Mouse (Mus musculus) kidney, adult 18-20 months (tissue): ENCODE data around the gene Zfp764.
"Not testable (repeated sequence)": the region's sequence is repeated elsewhere in the genome, so short reads cannot be mapped to it uniquely, and the experiment has no call there.

Experiments used
- DNase-seq: peaks from one replicate; pipeline ENCODE4 v3.0.0; 2021

Gene Zfp764

GRCm38 (mm10) chr7:127390306-127390705 is 16.3 kb downstream of the Zfp764 start:
- DNase-seq, result no peak

GRCm38 (mm10) chr7:127388201-127388600 is 18.4 kb downstream of the Zfp764 start:
- DNase-seq, result not testable (repeated sequence)

DNA sequence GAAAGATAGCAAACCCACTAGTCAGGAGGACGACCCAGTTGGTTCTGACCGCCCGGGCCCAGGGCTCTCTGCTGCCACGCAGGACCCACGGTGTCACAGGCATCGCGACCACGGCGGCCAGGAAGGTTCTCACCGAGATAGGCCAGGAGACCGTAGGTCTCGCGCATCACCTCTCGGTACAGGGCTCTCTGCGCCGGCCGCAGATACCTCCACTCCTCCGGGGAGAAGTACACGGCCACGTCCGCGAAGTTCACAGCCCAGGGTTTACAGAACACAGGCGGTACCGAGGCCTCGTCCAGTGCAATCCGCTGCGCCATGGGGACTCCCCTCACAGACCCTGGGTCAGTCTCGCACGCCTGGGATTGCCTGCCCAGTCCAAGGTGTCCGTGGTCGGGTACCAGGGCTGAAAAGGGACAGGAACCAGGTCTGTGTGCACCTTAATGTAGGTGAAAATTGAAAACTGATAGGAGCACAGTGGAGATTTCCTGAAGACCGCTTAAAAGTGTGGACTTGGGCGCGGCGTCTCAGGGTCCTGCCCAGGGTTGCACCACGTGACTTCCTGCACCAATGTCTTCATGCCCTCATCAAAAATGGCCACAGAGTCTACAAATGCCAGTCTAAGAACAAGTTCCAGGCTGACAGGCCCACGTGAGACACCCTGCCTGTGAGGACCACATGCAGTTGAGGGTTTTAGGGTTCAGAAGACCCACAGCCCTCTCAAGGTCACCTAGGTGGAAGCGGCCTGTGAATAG is 19.8 kb downstream of the Zfp764 start, which contains the start of gene 9130019O22Rik:
9130019O22Rik (minus strand) TSS at position 526 of the 752 bp plus-strand sequence.
- peak; percentile 91 for DNase-seq

GRCm38 (mm10) chr7:127385560-127385959 is 21.1 kb downstream of the Zfp764 start:
- DNase-seq, result not testable (repeated sequence)

DNA sequence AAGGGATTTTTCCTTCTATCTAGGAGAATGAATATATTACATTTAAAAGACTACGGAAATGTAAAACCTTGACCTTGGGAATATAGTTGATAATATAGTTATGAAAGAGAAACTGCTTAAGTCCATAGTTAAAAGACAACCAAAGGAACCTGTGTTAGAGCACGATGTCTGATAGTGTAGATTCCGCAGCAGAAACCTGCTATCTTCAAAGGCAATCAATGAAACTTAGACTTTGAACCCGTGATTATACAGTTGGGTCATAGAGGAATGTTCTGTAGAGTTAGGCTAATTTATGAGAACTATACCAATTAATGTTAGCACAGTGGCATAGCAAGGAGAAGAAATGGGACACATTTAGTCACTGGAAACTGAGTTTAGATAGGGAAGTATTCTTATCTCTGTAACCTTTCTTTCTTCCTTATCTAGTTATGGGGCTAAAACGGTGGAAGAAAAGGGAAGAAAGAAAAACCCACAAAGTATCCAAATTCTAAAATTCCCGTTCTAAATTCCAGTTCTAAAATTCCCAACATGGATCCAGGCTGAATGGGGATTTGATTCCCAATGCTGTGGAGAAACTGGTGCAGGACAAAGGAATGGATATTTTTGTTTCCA is 28.2 kb downstream of the Zfp764 start:
- DNase-seq, result no peak

DNA sequence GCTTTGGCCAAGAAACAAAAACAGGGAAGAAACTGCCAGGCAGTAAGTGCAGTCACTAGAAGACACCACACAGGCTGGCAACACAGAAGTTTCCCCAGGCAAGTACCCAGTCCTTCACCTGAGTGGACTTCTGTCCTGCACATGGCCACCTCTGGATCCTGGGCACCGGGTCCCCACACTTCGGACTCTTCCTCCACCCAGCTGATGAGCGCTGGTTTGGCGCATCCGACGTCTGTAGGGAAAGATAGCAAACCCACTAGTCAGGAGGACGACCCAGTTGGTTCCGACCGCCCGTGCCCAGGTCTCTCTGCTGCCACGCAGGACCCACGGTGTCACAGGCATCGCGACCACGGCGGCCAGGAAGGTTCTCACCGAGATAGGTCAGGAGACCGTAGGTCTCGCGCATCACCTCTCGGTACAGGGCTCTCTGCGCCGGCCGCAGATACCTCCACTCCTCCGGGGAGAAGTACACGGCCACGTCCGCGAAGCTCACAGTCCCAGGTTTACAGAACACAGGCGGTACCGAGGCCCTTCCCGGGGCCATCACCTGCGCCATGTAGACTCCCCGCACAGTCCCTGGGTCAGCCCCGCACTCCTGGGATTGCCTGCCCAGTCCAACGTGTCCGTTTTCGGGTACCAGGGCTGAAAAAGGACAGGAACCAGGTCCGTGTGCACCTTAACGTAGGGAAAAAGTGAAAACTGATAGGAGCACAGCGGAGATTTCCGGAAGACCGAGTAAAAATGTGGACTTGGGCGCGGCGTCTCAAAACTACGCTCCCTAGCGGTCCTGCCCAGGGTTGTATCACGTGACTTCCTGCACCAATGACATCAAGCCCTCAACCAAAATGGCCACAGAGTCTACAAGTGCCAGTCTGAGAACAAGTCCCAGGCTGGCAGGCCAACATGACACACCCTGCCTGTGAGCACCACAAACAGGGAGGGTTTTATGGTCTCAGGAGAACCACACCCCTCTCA is 31.1 kb downstream of the Zfp764 start, which contains the start of gene Zfp747:
Zfp747 (minus strand) TSS at position 780 of the 975 bp plus-strand sequence.
- DNase-seq, result peak; percentile 96

- DNase-seq, result not testable (repeated sequence)
Observed at GRCm38 (mm10) chr7:127371870-127372269, 34.8 kb downstream of the Zfp764 start.

GRCm38 (mm10) chr7:127371213-127371612 is 35.4 kb downstream of the Zfp764 start:
- no peak for DNase-seq

GRCm38 (mm10) chr7:127366249-127366648 is 40.4 kb downstream of the Zfp764 start:
- DNase-seq, result no peak

- no peak for DNase-seq
Observed at GRCm38 (mm10) chr7:127364166-127364565, 42.5 kb downstream of the Zfp764 start.

GRCm38 (mm10) chr7:127363475-127363921 is 43.1 kb downstream of the Zfp764 start:
- DNase-seq, result peak; percentile 61

DNA sequence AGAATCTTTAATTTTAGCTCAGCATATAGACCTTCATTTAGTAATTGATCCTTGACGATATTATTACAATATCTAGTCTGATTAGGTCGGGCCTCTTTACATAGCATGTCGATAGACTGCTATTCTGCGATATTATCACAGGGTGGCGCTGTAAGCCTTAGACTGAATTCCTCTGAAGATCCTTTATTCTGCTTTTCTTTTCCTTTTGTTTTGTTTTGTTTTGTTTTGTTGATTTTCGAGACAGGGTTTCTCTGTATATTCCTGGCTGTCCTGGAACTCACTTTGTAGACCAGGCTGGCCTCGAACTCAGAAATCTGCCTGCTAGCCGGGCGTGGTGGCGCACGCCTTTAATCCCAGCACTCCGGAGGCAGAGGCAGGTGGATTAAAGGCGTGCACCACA is 44.2 kb downstream of the Zfp764 start:
- peak; percentile 32 for DNase-seq

- peak; percentile 63 for DNase-seq
Observed at GRCm38 (mm10) chr7:127361449-127361848, 45.2 kb downstream of the Zfp764 start.

- DNase-seq, result no peak
Observed at GRCm38 (mm10) chr7:127360265-127360664, 46.4 kb downstream of the Zfp764 start.

DNA sequence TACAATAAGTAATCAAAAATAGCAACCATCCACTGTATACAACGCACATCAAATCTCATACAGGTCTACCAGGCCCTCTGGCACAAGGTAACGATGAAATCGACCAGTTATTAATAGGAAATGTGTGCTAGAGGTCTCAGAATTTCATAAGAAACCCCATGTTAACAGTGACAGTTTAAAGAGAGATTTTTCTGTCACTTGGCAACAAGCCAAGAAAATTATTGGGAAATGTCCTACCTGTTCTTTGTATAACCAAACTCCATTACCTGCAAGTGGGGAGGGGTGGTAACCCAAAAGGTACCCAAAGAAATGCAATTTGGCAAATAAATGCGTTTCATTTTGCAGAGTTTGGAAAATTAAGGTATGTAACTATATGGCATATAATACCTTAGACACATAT is 48.1 kb downstream of the Zfp764 start:
- no peak for DNase-seq

GRCm38 (mm10) chr7:127357871-127358270 is 48.8 kb downstream of the Zfp764 start:
- no peak for DNase-seq

DNA sequence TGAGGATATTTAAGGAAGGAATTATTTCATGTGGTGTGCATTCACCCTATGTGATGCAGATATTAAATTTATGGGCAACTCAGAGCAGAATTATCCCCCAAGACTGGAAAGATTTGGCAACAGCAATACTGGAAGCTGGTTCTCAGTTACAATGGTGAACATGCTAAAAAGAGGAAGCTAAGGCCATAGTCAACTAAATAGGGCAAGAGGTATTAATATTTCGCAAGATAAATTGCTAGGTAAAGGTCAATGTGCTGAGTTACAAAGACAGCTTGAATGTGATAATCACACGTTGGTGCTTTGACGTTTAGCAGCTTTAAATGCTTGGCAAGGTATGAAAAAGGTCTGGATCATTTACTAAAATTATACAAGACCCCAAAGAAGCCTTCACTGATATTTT is 50.8 kb downstream of the Zfp764 start:
- DNase-seq, result no peak
